Mouse (Mus musculus) mouse embryonic stem cell (cell line): ENCODE results near the gene Srarp.

ENCODE experiments used
- in situ Hi-C, 2 experiments: fragments of 300-500 bp; cut with MboI; formaldehyde crosslinking; loops; 1 replicate in 1 of 2; 3 replicates in 1 of 2; pipeline ENCODE4 v1.14.3; 2019 to 2020; ENCODE audit warnings: low sequenced_read_pairs in 2 of 2, low pct_unique_long_range_greater_than_20kb in 1 of 2, mixed read lengths in 1 of 2; ENCODE audit not compliant: unreplicated experiment in 1 of 2

Gene Srarp

DNA sequence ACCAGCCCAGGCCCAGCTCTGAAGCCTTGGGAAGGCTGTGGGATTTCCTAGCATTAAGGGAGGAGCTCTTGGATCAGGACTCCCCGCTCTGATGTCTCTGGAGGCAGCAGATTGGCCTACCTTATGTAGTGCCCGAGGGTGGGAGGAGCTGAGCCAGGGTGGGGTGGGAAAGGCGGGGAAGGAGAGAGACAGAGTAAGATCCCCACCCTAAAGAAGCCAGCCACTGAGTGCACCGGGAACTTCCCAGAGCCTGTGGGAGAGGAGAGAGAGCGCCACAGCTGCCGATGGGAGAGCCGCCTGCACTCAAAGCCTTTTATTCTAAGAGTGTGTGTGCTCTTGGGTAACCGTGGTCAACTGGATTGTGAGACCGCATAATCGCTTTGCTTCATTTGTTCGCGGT is 25.2 kb upstream of the Srarp start:
- in situ Hi-C loops: loop anchor here in 1 of 2 experiments (10.0 kb wide), 1 partner anchor 56 kb away; no protein-coding TSS in a partner anchor

DNA sequence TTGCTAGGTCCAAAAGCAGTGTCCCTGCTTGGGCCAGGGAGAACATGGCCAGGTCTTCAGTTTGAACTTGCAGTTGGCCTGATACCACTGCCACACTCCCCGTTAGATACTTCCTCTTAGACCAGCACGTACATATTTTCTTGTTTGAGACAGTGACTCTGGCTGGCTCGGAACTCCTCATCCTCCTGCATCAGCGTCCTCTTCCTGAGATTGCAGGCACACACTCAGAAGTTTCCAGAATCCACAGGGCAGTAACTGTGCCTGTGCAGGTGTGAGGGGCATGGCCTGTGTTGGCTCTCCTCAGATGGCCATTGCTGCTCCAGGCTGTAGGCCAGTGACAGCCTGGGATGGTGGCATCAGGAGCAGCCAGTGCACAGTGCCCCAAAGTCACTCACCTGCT is 24.6 kb upstream of the Srarp start:
- in situ Hi-C loops: loop anchor here in 1 of 2 experiments (10.0 kb wide), 1 partner anchor 56 kb away; no protein-coding TSS in a partner anchor

DNA sequence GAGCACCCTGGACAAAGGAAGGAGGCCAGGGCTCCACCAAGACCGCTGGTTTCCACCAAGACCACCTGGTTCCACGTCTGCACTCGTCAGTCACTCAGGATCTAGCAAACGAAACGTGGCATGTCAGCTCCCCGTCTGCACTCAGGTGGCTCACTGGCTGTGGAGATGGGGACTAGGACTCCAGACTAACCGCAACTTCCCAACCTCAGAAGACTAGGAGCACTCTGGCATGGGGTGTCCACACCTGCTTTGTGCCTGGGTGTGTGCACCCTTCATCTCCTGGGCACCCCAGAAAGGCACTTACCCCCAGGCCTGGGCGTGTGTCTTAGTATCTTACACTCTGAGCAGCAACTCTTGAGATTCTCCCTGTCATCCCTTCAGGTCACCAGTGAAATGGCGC is 23.9 kb upstream of the Srarp start:
- in situ Hi-C loops: loop anchor here in 1 of 2 experiments (10.0 kb wide), 1 partner anchor 55 kb away; no protein-coding TSS in a partner anchor

DNA sequence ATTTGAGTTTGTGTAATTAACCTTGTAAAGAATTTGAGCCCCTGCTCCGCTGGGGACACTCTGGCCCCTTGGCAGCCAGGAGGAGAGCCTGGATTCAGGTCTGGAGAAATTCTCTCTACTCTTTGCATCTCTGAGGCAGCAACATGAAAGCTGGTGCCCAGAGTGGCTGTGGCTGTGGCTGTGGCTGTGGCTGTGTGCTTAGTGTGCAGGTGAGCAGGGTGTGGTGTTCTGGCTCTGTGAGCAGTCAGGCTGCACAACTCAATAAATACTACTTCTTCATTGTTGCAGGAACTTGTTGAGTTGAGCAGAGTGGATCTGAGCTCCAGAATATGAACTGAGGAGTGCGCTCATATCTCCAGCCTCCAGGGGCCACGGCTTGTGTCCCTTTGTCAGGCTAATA is 23.0 kb upstream of the Srarp start:
- in situ Hi-C loops: no loop called here

DNA sequence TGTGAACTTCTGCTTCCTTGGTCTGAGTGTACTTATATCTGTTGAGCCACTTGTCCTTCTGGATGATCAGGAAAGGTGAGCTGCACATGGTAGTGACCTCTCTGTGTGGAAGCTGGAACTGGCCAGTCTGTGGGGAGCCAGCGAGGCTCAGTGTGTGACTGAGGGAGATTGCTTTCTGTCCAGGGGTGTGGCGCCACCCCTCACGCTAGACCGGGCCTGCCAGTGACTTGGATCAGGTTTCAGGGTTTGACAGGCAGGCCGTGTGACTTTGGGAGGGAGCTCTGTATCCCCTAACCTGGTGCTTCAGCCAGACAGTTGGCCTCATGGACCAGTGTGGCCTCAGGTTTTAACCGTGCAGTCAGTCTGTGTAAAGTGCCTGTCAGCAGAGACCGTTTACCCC is 22.3 kb upstream of the Srarp start:
- in situ Hi-C loops: no loop called here

DNA sequence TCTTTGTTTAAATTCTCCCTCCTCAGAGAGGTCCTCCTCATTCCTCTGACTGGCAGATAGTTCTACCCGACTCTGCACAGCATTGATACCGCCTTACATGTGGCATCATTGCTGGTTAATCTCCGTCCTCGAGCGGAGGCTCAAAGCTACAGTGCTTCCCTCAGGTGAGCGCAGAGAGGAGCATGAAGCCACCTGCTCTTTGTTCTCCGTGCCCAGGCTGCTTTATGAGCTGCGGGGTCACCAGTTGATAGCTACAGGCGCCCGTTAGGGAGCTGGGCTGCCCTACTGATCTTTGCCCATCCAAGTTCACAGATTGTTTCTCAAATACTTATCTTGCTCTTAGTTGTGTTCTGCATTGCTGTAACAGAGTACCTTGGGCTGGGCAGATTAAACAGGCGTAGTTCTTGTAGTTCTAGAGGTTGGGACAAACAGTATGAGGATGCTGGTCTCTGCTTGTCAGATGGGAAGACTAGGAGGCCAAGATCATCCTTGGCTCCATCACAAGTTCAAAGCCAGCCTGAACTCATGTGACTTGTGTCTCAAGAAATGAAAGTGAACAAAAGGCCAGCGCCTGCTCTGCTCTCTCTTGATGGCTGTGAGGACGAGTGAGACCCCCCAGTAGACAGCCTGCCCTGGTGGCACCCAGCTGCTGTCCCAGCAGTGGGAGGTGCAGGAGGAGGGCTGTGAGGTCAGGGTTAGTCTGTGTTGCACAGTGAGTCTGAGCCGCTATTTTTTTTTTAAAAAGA is 20.5 kb upstream of the Srarp start:
- in situ Hi-C loops: no loop called here

DNA sequence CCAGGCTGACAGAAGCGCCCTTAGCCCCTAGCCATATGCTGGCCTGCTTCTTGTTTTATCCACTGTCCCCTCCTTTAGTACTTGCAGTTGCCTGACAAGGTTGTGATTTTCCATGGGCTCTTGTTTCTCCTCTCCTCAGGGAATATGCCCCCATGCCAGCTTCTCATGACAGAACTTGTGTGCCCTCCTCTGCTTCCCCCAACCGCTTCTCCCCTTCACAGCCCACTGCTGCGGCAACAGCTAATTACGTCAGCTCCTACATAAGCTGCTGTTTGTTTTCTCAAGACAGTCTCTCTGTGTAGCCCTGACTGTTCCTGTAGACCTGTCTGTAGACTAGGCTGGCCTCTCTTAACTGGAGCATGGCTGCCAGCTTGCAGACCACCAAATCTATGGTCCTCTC is 19.6 kb upstream of the Srarp start:
- in situ Hi-C loops: no loop called here

DNA sequence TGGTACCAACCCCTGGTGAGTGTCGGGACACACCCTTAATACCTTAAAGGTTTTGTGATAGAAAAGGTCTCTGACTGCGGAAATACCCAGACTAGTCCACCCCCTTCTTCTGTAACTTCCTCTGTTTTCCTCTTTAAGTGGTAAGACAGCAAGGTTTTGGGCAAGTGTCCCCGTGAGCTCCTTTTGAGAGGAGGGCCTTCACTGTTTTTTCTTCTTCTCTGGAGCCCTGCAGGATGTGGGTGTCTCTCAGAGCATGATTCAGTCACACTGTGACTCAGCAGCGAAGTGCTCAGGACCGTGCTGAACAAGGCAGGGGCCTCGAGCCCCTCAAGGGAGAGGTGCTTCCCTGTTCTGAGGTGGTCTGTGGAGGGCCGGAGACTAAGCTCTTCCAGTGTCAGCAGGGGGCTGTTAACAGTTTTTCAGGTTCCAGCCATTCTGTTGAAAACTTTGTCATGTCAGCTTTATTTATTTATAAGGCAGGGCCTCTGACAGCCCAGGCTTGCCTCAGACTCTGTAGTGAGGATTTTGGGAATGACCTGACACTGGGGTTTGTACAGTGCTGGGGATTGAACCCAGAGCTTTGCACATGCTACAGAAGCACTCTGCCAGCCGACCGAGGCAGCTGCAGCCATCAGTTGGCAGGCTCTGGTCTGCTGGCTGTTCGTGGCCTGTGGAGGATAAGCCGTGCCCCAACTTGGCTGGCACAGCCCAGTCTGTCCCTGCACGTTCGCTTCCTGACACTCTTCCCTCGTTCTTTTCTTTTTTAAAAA is 18.9 kb upstream of the Srarp start:
- in situ Hi-C loops: no loop called here

DNA sequence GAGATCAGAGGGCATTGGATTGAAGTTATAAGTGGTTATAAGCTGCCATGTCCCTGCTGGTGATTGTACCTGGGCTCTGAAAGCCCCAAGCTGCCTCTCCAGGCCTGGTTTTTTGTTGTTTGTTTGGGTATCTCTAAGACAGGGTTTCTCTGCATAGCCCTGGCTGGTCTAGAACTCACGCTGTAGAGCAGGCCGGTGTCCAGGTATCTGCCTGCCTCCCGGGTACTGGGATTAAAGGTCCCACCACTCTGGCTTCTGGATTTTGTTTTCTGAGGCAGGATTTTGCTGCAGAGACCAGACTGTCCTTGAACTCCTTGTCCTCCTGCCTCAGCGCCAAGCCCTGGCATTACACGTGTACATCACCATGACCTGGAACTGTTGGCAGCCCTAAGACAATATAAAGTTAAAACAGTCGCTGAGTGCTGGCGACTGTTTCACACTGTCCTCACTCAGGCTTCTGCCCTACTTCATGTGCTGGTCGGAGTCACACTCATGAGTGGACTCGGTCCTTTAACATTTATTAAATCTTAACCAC is 16.1 kb upstream of the Srarp start:
- in situ Hi-C loops: no loop called here

DNA sequence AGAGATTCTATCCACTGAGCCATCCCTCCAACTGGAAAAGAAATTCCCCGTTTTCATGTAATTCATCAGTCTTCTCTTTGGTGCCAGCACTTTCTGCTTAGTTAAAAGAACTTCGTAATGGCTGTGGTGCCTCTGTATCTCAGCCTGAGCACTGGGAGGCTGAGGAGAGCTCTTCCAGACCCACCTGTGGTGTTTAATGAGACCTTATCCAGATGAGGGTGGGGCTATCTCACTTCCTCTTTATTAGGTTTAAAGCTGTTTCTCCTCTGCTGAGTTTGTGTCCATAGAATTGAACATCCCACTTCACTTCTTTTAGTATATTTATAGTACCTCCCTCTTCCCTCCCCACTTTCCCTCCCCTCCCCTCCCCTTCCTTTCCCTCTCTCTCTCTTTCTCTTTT is 15.3 kb upstream of the Srarp start:
- in situ Hi-C loops: no loop called here

DNA sequence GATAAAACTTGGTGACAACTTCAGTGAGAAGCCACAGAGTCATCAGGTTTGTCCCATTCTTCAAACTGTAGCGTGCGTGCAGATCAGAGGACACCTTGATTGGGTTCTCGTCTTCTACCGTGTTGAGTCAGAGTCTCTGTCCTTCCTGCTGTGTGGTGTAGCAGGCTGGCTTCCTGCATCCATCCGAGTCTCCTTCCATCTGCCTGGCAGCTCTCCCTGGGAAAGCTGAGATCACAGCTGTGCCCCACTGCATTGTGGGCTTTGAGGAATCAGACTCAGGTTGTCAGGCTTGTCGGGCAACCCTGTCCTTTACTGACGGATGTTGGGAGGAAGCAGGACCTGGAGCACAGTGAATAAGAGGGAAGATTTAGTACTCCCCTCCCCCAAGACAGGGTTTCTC is 10.3 kb upstream of the Srarp start:
- in situ Hi-C loops: no loop called here

DNA sequence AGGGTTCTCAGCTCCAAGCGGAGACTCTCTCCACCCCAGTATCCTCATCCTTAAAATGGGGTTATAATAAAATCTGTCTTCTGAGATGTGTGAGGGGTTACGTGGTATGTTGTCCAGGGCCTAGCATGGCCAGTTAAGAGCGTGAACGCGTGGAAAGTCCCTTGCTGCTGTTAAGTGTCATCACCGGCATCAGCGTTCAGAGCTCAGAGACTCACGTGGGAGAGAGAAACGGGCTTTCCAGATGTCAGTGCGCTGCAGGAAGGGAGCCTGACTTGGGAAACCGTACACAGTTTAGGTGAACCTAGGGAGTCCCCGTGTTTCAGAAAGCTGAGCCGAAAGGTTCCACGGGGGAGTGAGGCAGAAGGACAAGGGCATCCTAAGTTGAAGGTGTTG is 9.4 kb upstream of the Srarp start:
- in situ Hi-C loops: no loop called here

DNA sequence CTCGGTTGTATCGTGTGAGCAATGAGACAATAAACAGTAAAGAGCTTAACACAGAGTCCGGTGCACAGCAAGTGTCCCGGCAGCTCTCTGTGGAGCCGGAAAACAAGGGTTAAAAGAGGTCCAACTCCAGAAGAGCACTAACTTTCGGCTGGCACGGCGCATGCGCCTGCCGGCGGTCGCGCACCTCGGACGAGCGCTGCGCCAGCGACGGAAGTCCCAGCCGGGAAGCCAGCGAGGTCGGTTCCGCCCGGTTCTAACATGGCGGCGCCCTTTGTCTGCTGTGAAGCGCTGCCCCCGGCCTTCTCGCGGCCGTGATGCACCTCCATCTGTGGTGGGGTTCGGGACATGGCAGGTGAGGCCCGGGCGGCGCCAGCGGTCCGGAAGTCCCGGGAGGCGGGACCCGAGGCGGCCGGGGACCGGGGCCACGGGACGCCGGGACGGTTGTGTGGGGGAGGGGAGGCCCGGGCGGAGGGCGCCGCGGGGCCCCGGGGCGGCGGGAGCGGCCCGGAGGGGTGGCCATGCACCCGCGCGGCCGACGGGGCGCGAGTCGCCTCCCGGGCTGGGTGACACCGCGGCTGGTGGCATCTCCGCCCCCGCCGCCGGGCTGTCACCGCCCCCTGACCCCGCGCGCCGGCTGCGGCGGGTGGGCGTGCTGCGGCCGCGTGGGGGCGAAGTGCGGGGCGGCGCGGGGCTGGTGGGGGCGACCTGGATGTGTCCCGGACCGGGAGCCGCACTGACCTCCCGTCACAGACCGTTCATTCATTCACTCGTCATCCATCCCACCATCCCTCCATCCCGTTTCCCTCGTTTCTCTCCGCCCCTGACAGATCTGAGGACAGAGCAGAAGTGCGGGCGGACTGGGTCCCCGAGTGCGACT is 8.8 kb upstream of the Srarp start, which contains the start of gene Zbtb17:
Gene Zbtb17 (plus strand): TSS at position 204 of the 877 bp plus-strand sequence.
- in situ Hi-C loops: no loop called here

DNA sequence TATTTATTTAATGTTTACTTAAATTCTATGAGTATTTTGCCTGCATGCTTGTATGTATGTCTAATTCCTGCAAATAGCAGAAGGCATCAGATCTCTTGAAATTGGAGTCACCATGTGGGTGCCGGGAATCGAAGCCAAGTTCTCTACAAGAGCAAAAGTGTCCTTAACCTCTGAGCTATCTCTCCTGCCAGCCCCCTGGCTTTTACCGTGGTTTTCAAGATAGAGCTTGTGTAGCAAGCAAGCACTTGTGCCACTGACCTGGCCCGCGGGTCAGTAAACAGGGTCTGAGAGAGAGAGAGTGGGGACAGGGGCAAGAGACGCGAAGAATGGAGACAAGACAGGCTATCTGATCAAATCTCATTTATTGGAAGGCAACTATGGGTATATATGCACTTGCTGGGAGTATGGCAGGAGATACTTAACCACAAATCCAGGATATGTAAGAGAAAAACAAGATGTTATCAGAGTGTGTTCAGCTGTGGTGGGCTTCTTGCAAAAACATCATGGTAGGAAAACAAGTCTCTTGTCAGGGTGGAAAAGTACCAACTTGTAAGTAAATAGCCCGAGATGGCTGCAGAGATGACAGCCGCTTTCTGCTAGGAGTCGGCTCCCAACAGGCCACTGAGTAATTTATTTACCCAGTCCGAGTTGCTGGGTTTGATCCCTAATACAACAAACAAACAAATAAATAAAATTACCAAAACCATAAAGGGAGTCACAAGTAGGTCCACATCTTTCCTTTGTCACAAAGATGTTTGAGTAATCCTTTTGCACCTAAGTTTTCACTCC is 7.9 kb upstream of the Srarp start:
- in situ Hi-C loops: no loop called here

DNA sequence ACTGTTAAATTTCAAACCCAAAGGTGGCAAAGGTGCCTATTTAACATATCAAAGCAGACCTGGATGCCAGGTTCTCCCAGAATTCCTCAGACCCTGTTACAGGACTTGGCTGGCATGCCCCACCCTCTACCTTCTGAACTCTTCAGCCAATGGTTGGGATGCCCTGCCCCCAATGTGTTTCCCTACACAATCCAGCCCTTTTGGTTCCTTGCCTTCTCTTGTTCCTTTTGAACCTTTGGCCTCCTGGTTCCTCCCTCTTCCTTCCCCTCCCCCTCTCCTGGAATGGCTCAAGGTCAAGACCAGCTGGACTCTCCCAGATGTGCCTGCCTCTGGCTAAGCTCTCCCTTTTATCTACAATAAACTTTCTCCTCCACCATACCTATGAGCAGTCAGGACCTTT is 5.0 kb upstream of the Srarp start:
- in situ Hi-C loops: no loop called here

DNA sequence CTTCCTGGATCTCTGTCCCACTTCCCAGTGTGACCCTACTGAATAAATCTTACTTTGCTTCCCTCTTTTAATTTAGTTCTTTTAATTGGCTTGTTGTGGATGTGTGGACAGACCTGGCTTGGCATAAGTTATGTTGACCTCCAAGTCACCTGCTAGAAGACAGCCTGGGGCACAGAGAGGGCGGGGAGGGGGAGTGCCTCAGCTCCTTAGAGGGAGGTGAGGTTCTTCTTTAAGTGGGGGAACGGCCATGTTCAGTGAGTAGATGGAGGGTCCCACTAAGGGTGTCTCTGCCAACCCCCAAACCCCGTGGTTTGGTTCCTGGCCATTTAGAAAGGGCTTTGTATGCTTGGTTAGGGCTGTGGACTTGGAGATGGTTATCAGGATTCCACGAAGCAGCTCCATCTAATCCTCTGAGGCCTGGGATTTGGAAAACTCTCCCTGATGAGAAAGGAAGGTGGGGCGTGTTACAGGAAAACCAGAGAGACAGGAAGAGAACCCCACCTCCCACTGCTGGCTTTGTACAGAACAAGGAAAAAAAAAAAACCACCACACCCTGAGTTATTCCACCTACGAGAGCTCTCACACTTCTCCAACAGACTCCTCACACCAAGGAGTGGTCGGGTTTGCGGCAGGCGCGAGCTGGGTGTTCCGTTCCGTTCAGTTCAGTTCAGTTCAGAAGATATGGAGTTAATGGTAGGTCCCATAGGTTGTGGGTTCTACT is 3.3 kb upstream of the Srarp start:
- in situ Hi-C loops: no loop called here

DNA sequence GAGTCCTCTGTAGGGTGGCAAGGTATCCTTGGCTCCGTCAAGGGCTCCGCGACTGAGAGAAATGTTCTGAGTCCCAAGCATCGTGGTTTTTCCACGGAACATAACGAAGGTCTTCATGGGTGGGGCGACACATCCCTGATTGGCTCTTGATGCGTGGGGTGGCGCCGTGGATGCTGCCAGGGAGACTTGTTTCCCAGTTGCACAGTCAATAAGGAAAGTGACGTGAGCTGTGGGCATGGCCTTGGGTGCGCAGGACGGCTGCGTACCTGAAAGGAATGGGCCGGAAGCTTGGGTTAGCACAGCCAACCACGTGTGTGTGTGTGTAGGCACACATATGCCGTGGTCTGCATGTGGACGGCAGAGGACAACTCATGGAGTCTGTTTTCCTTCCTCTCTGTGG is 2.7 kb downstream of the Srarp start:
- in situ Hi-C loops: no loop called here
